Mouse (Mus musculus): ENCODE measurements around the gene Slc31a2. TPM values are rescaled to one million over a fixed set of nuclear protein-coding genes. Genes with fewer than 3 reads are reported as not detected.
A peak's percentile ranks its signal among the peaks of the same experiment; 100 is the strongest.

Slc31a2 gene
- total and polyA plus RNA-seq, 3 experiments, result 0.08 to 0.25 TPM; not detected in 1

DNA sequence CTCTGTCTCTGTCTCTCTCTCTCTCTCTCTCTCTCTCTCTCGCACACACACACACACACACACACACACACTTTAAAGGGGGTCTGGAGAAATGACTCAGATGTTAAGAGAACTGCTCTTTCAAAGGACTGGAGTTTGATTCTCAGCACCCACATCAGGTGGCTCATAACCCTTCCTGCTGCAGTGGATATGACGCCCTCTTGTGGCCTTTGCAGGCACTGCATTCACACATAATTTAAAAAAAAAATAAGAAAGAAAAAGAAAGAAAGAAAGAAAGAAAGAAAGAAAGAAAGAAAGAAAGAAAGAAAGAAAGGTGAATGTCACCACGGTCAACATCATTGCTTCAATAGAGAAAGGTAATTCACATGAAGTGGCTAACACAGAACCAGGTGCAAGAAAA is 14.9 kb downstream of the Slc31a2 start:
- no peak for DNase-seq (ENCODE audit: low read depth, low spot score)
- Histone ChIP-seq H3K9me3 (replicated peaks; ENCODE audit: insufficient read depth, low read length) (no peaks in the 10 kb centered on the region), H3K27me3 (ENCODE audit: control insufficient read depth in 1 of 2, insufficient read depth in 2 of 2, low read length in 2 of 2) (no peaks in the 10 kb centered on the region), H3K27ac (ENCODE audit: control insufficient read depth, low read depth, low read length) (no peak overlapping the region), H3K4me1 (ENCODE audit: control insufficient read depth in 1 of 2, insufficient read depth in 2 of 2, low read length in 2 of 2) (no peaks in the 10 kb centered on the region), H3K9ac (ENCODE audit: control insufficient read depth, low read depth, low read length, poor library complexity, severe bottlenecking) (no peak overlapping the region), H3K79me2 (ENCODE audit: control insufficient read depth, insufficient read depth, low read length, poor library complexity) (no peaks in the 10 kb centered on the region), H3K36me3 (ENCODE audit: control insufficient read depth in 1 of 2, insufficient read depth in 2 of 2, low read length in 2 of 2) (no peaks in the 10 kb centered on the region), H3K4me3 (ENCODE audit: control insufficient read depth in 1 of 2, insufficient read depth in 1 of 2, low read depth in 2 of 2, low read length in 2 of 2) (no peak overlapping the region)
- TF ChIP-seq ZC3H11A (IDR thresholded peaks at IDR 0.05; ENCODE audit: low read depth, low read length), result no peak
- TF ChIP-seq CTCF (IDR thresholded peaks at IDR 0.05 in 2 of 3, conservative IDR thresholded peaks at IDR 0.05 in 1 of 3; ENCODE audit: control insufficient read depth in 1 of 3, insufficient read depth in 1 of 3, low read depth in 2 of 3, low read length in 3 of 3, poor library complexity in 1 of 3, severe bottlenecking in 1 of 3), result peak in 2 of 3 experiments; percentile 20 to 38; a peak in 2 of 6 replicates
- TF ChIP-seq SIN3A (IDR thresholded peaks at IDR 0.05; ENCODE audit: low read length), result no peak

DNA sequence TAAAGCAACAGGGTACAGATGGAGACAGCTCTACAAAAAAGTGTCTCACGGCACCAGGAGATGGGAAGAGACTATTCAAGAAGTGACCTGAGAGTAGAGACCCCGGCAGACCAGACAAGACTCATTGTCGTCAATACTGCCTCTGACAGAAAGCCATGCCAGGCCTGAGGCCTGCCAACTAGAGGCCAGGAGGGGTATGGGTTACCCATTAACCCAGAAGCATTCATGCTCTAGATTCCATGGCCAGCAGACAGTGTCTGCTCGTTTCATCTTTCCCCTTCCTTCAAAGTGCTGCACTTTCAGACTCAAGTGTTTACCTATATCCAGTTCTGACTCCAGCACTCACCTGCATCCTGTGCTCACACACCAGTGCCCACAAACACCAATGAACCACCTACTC is 15.7 kb downstream of the Slc31a2 start:
- no peak for TF ChIP-seq MYB (IDR thresholded peaks at IDR 0.05; ENCODE audit: low read depth, low read length)
- no peak for TF ChIP-seq TBP (IDR thresholded peaks at IDR 0.05; ENCODE audit: low read depth, low read length)
- no peaks in the 10 kb centered on the region for H3K79me2 ChIP-seq (ENCODE audit: control insufficient read depth, insufficient read depth, low read length, poor library complexity)
- H3K27me3 ChIP-seq (ENCODE audit: control insufficient read depth in 1 of 2, insufficient read depth in 2 of 2, low read length in 2 of 2), result no peaks in the 10 kb centered on the region
- H3K27ac ChIP-seq (ENCODE audit: control insufficient read depth, low read depth, low read length), result no peak overlapping the region
- H3K4me3 ChIP-seq (ENCODE audit: control insufficient read depth in 1 of 2, insufficient read depth in 1 of 2, low read depth in 2 of 2, low read length in 2 of 2), result no peak overlapping the region
- H3K9me3 ChIP-seq (replicated peaks; ENCODE audit: insufficient read depth, low read length), result no peaks in the 10 kb centered on the region
- no peak overlapping the region for H3K9ac ChIP-seq (ENCODE audit: control insufficient read depth, low read depth, low read length, poor library complexity, severe bottlenecking)
- no peaks in the 10 kb centered on the region for H3K4me1 ChIP-seq (ENCODE audit: control insufficient read depth in 1 of 2, insufficient read depth in 2 of 2, low read length in 2 of 2)
- H3K36me3 ChIP-seq (ENCODE audit: control insufficient read depth in 1 of 2, insufficient read depth in 2 of 2, low read length in 2 of 2), result no peaks in the 10 kb centered on the region
- no peak for DNase-seq (ENCODE audit: low read depth, low spot score)

DNA sequence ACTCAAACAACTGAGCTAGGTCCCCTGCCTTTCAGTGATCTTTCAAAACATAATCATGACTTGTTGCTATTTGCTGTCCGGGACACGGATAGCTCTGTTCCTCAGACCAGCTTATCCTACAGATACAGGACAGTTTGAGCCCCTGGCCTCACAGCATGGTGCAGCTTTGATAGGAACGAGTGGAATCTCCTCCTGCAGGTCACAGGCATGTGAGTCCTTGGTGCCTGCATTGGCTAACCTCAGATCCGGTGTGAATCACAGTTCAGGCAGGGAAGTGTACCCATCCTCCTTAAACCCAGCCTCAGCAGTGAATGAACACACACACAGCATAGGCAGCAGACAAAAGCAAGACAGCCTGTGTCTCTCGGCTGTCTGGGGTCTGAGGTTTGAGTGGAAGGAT is 19.0 kb downstream of the Slc31a2 start:
- no peak for DNase-seq (ENCODE audit: low read depth, low spot score)
- no peaks in the 10 kb centered on the region for H3K9me3 ChIP-seq (replicated peaks; ENCODE audit: insufficient read depth, low read length)
- TF ChIP-seq RCOR1 (IDR thresholded peaks at IDR 0.05; ENCODE audit: low read depth, low read length) (no peak), NELFE (IDR thresholded peaks at IDR 0.05; ENCODE audit: low read depth, low read length) (no peak), KAT2A (conservative IDR thresholded peaks at IDR 0.05; ENCODE audit: low read depth, low read length) (no peak), MEF2A (IDR thresholded peaks at IDR 0.05; ENCODE audit: extremely low read depth, insufficient replicate concordance, low read depth, low read length, poor library complexity, severe bottlenecking) (no peak), CHD1 (IDR thresholded peaks at IDR 0.05; ENCODE audit: low read depth, low read length) (no peak), MAX (IDR thresholded peaks at IDR 0.05; ENCODE audit: low read length) (no peak), ZC3H11A (IDR thresholded peaks at IDR 0.05; ENCODE audit: low read depth, low read length) (no peak), POLR2A (IDR thresholded peaks at IDR 0.05; ENCODE audit: control insufficient read depth in 1 of 2, insufficient read depth in 1 of 2, low read depth in 1 of 2, low read length in 2 of 2, poor library complexity in 1 of 2) (no peak), TBP (IDR thresholded peaks at IDR 0.05; ENCODE audit: low read depth, low read length) (no peak)
- no peak overlapping the region for H3K9ac ChIP-seq (ENCODE audit: control insufficient read depth, low read depth, low read length, poor library complexity, severe bottlenecking)
- H3K79me2 ChIP-seq (ENCODE audit: control insufficient read depth, insufficient read depth, low read length, poor library complexity), result no peaks in the 10 kb centered on the region
- H3K4me1 ChIP-seq (ENCODE audit: control insufficient read depth in 1 of 2, insufficient read depth in 2 of 2, low read length in 2 of 2), result no peaks in the 10 kb centered on the region
- H3K27ac ChIP-seq (ENCODE audit: control insufficient read depth, low read depth, low read length), result no peak overlapping the region
- no peaks in the 10 kb centered on the region for H3K36me3 ChIP-seq (ENCODE audit: control insufficient read depth in 1 of 2, insufficient read depth in 2 of 2, low read length in 2 of 2)
- H3K4me3 ChIP-seq (ENCODE audit: control insufficient read depth in 1 of 2, insufficient read depth in 1 of 2, low read depth in 2 of 2, low read length in 2 of 2), result no peak overlapping the region
- H3K27me3 ChIP-seq (ENCODE audit: control insufficient read depth in 1 of 2, insufficient read depth in 2 of 2, low read length in 2 of 2), result no peaks in the 10 kb centered on the region
